Mouse (Mus musculus) midbrain, postnatal 0 days (tissue): Measurements from ENCODE around the gene Shc4. TPM values are rescaled to one million over a fixed set of nuclear protein-coding genes. Genes with fewer than 3 reads are reported as not detected.

Experiments
- ATAC-seq: fragments of 200-750 bp; cut with Nextera tagmentation; 2 replicates; pipeline ENCODE4 v1.8.0; 2017; ENCODE audit warnings: moderate number of reproducible peaks, mild to moderate bottlenecking, moderate TSS enrichment, moderate library complexity; ENCODE audit not compliant: low FRiP score
- DNase-seq: peaks from one replicate; pipeline ENCODE4 v3.0.0-alpha.2; 2015; ENCODE audit warnings: low spot score
- H3K27ac ChIP-seq: fragments of 300-500 bp; sonication (generic); 2 replicates; pipeline ENCODE4 v1.5.1; 2014; ENCODE audit warnings: low read depth, mild to moderate bottlenecking, low read length, mixed read lengths
- H3K27me3 ChIP-seq: fragments of 300-500 bp; sonication (generic); 2 replicates; pipeline ENCODE4 v1.6.1; 2014; ENCODE audit warnings: low read length, control low read depth, mixed read lengths; ENCODE audit not compliant: insufficient read depth
- H3K36me3 ChIP-seq: fragments of 300-500 bp; sonication (generic); 2 replicates; pipeline ENCODE4 v1.6.1; 2014; ENCODE audit warnings: low read length, control low read depth, mixed read lengths; ENCODE audit not compliant: insufficient read depth
- H3K4me1 ChIP-seq: fragments of 300-500 bp; sonication (generic); 2 replicates; pipeline ENCODE4 v1.6.1; 2014; ENCODE audit warnings: mild to moderate bottlenecking, control low read depth, antibody characterized with exemption, low read length, mixed read lengths; ENCODE audit not compliant: insufficient read depth
- H3K4me2 ChIP-seq: fragments of 300-500 bp; sonication (generic); 2 replicates; pipeline ENCODE4 v1.6.1; 2014; ENCODE audit warnings: low read depth, mild to moderate bottlenecking, low read length, mixed read lengths; ENCODE audit not compliant: poor library complexity, severe bottlenecking
- H3K4me3 ChIP-seq: fragments of 300-500 bp; sonication (generic); 2 replicates; pipeline ENCODE4 v1.5.1; 2014; ENCODE audit warnings: low read depth, mild to moderate bottlenecking, low read length, moderate library complexity
- H3K9ac ChIP-seq: fragments of 300-500 bp; sonication (generic); replicated peaks from 2 replicates; pipeline ENCODE4 v1.6.1; 2014; ENCODE audit warnings: mild to moderate bottlenecking, low read length, moderate library complexity, mixed read lengths; ENCODE audit not compliant: poor library complexity, severe bottlenecking
- H3K9me3 ChIP-seq: fragments of 300-500 bp; sonication (generic); 2 replicates; pipeline ENCODE4 v1.6.1; 2016; ENCODE audit warnings: low read length, control low read depth
- CTCF ChIP-seq: IDR thresholded peaks from 2 replicates; pipeline ENCODE4 v1.5.1; 2016; ENCODE audit warnings: antibody characterized with exemption, mild to moderate bottlenecking
- WGBS: fragments of 180-500 bp; shearing (Covaris S2); extraction: QIAGEN DNeasy Blood & Tissue Kit; methylation state at CpG from one replicate; pipeline ENCODE4 v1.1.7; 2014; 5-methylcytosine and 5-hydroxymethylcytosine counted together
- polyA plus RNA-seq: library from polyadenylated mRNA; unstranded; fragments of >200 nt; fragmentation: Nextera tagmentation; extraction: Ambion mirVana; gene quantifications from 2 replicates; pipeline ENCODE4 v1.2.1, GENCODE M21; 2015
- total RNA-seq: library from RNA; depleted of rRNA; stranded (reverse); fragments of >200 nt; gene quantifications from 2 replicates; pipeline ENCODE4 v1.2.3, GENCODE M21; 2014

The Shc4 gene
- total and polyA plus RNA-seq, 2 experiments from 2014 or later = 2.8 to 6.7 TPM

DNA sequence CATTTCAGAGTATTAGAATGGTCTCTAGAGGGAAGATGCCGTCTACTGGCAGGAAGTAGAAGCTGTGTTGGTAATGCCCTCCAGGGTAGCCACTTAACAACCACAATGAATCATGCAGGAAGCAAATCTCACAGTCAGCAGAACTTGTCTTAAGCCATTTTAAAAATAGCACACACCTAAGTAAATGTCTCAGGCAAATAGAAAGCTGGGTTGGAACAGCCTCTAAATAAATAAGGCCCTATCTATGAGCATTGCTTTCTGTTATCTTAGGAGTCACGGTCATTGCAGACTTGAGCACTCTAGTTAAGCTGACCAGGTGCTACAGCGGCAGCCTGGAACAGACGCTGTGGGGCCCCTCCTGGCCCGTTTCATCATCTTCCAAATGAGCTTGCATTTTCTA lies 56.8 kb downstream of the Shc4 start:
- H3K36me3 ChIP-seq = no peaks in the 10 kb centered on the region
- WGBS = 63% methylated on average over 5 of the region's 5 CpGs
- DNase-seq (no peak), ATAC-seq (no peak)
- H3K4me1 ChIP-seq = no peaks in the 10 kb centered on the region
- peak; percentile 40 for TF ChIP-seq CTCF
- H3K4me3 ChIP-seq = no peak overlapping the region
- no peaks in the 10 kb centered on the region for H3K9me3 ChIP-seq
- H3K27ac ChIP-seq = no peak overlapping the region
- H3K9ac ChIP-seq = no peak overlapping the region
- no peak overlapping the region for H3K4me2 ChIP-seq
- no peaks in the 10 kb centered on the region for H3K27me3 ChIP-seq

DNA sequence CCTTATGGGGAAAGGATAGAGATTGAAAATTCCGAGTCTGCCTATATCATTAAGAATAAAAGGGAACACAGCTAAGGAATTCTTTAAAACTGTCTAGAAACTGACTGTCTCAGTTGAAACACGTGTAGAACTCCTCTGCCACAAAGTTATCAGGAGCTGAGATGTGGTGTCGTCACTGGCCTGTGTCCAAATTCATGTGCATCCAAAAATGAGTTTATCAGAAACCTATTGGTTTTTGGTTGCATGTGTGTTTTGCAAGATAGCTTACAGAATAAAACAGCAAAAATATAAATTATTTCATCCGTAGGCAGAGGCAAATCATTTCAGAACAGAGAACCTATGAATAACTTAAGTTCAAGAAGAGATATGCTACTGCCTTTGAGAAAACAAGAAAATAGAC lies 57.3 kb downstream of the Shc4 start:
- Histone ChIP-seq H3K27ac (no peak overlapping the region), H3K9me3 (no peaks in the 10 kb centered on the region), H3K4me3 (no peak overlapping the region), H3K36me3 (no peaks in the 10 kb centered on the region), H3K4me2 (no peak overlapping the region), H3K27me3 (no peaks in the 10 kb centered on the region), H3K9ac (no peak overlapping the region), H3K4me1 (no peaks in the 10 kb centered on the region)
- whole genome bisulfite sequencing = 82% methylated on average over 4 of the region's 4 CpGs
- DNase-seq (no peak), ATAC-seq (no peak)
- TF ChIP-seq CTCF = no peak

GRCm38 (mm10) chr2:125665909-125666308 lies 58.0 kb downstream of the Shc4 start:
- no peak overlapping the region for H3K4me3 ChIP-seq
- H3K9ac ChIP-seq = no peak overlapping the region
- H3K36me3 ChIP-seq = no peaks in the 10 kb centered on the region
- ATAC-seq (no peak), DNase-seq (no peak)
- H3K4me1 ChIP-seq = no peaks in the 10 kb centered on the region
- WGBS = 92% methylated on average over 4 of the region's 4 CpGs
- no peak overlapping the region for H3K4me2 ChIP-seq
- TF ChIP-seq CTCF = no peak
- H3K27ac ChIP-seq = no peak overlapping the region
- no peaks in the 10 kb centered on the region for H3K27me3 ChIP-seq
- no peaks in the 10 kb centered on the region for H3K9me3 ChIP-seq

GRCm38 (mm10) chr2:125665213-125665612 lies 58.7 kb downstream of the Shc4 start:
- Histone ChIP-seq H3K9ac (no peak overlapping the region), H3K4me1 (0 out of 2 replicates have a peak, but pooled peaks cover 3% of the 10 kb centered on the region), H3K27me3 (no peaks in the 10 kb centered on the region), H3K9me3 (no peaks in the 10 kb centered on the region), H3K27ac (no peak overlapping the region), H3K36me3 (no peaks in the 10 kb centered on the region), H3K4me2 (no peak overlapping the region), H3K4me3 (no peak overlapping the region)
- ATAC-seq (no peak), DNase-seq (no peak)
- WGBS = 94% methylated on average over 5 of the region's 5 CpGs
- no peak for TF ChIP-seq CTCF

- H3K9me3 ChIP-seq = no peaks in the 10 kb centered on the region
- H3K4me3 ChIP-seq = no peak overlapping the region
- 80% methylated on average over 3 of the region's 3 CpGs for WGBS
- ATAC-seq (no peak), DNase-seq (no peak)
- H3K9ac ChIP-seq = no peak overlapping the region
- H3K27ac ChIP-seq = no peak overlapping the region
- H3K36me3 ChIP-seq = no peaks in the 10 kb centered on the region
- TF ChIP-seq CTCF = no peak
- H3K27me3 ChIP-seq = no peaks in the 10 kb centered on the region
- no peak overlapping the region for H3K4me2 ChIP-seq
- 0 out of 2 replicates have a peak, but pooled peaks cover 3% of the 10 kb centered on the region for H3K4me1 ChIP-seq
Observed at GRCm38 (mm10) chr2:125662517-125662916, 61.4 kb downstream of the Shc4 start.

DNA sequence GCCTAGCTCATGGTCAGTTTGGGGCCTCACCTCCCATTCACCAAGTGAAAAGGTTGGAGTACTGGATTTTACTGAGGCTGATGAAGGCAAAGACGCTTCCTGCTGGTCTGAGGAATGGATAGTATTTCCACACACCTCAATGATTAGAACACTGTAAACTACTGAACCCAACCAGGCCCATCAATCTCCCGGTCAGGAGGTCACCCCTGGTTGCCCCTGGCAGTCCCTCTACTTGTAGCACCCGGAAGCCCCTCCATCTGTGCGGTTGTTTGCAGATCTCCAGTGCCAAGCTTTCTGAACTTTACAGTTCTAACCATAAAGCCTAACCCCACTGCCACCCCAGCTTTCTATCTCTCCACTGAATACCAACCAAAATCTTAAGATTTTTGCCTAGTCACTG lies 62.8 kb downstream of the Shc4 start:
- Histone ChIP-seq H3K4me1 (0 out of 2 replicates have a peak, but pooled peaks cover 3% of the 10 kb centered on the region), H3K9ac (no peak overlapping the region)
- 82% methylated on average over 4 of the region's 4 CpGs for WGBS

More for the DNA sequence above, 62.8 kb downstream of the Shc4 start:
- Histone ChIP-seq H3K4me3 (no peak overlapping the region), H3K27ac (no peak overlapping the region), H3K9me3 (no peaks in the 10 kb centered on the region), H3K36me3 (no peaks in the 10 kb centered on the region), H3K27me3 (no peaks in the 10 kb centered on the region), H3K4me2 (no peak overlapping the region; the same call in 1 of the 2 replicates)
- no peak for DNase-seq
- no peak for TF ChIP-seq CTCF
- no peak for ATAC-seq
